Mouse (Mus musculus) yolk sac, embryonic 10.5 days (tissue): ENCODE measurements around the gene Anxa1.

Source experiments
- DNase-seq: peaks from one replicate; pipeline ENCODE4 v3.0.0-alpha.2; 2017; ENCODE audit warnings: low spot score

Gene Anxa1

GRCm38 (mm10) chr19:20370175-20370574, 20.6 kb downstream of the Anxa1 start:
- peak; percentile 20 for DNase-seq

- DNase-seq: no peak
These were observed 24.2 kb downstream of the Anxa1 start for GRCm38 (mm10) chr19:20366571-20366970.

GRCm38 (mm10) chr19:20366010-20366409, 24.7 kb downstream of the Anxa1 start:
- DNase-seq: no peak

DNA sequence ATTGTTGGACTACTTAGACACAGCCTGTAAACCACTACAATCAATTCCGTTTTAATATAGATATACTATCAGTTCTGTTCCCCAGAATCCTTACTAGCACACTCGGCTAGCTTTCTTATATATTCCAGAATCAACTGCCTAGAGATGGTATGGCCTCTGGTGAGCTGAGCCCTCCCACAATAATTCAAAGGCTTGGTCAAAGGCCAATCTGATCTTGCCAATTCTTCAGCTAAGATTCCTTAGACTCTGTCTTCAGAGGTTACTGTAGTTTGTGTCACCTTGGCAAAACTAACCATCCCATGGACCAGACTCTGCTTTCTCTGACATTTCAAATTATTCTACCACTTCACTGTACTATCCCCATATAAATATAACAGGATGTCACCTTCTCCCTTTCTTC, 25.4 kb downstream of the Anxa1 start:
- DNase-seq: no peak

GRCm38 (mm10) chr19:20364931-20365330, 25.8 kb downstream of the Anxa1 start:
- no peak for DNase-seq

DNA sequence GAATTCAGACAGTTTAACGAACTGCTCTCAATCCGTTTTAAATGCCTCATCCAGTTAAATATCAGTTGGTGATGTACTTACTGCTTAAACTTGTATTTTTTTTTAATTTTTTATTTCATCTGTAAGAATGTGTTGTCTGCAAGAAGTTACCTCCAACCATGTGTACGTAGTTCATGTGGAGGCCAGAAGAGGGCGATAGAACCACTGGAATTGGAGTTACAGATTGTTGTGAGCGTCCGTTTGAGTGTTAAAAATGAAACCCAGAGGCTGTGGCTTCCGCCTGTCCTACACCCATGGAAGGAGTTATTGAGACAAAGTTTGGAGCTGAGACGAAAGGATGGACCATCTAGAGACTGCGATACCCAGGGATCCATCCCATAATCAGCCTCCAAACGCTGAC, 27.5 kb downstream of the Anxa1 start:
- DNase-seq: peak; percentile 5

GRCm38 (mm10) chr19:20361917-20362577, 28.7 kb downstream of the Anxa1 start:
- DNase-seq: no peak

GRCm38 (mm10) chr19:20358679-20359078, 32.1 kb downstream of the Anxa1 start:
- DNase-seq: no peak

GRCm38 (mm10) chr19:20345317-20345917, 45.3 kb downstream of the Anxa1 start:
- peak; percentile 28 for DNase-seq

GRCm38 (mm10) chr19:20344511-20345316, 46.0 kb downstream of the Anxa1 start:
- peak; percentile 3 for DNase-seq

DNA sequence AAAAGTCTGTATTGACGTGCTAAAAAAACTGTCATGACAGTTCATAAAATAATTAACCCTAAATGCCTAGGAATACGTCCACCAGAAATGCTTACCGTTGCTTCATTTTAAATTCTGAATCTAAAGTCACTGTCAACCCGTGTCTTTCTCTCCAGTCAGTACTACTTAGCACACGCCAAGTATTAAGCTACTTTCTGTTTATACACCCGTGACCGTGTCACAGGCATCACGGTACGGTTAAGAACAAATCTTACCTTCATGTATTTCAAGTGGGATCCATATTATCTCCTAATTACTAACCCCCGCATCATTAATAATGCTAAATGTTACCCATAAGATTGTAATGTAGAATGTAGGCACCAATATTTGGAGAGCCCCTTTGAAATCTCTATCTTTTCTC, 46.7 kb downstream of the Anxa1 start:
- no peak for DNase-seq
